In the genomic region with DNA sequence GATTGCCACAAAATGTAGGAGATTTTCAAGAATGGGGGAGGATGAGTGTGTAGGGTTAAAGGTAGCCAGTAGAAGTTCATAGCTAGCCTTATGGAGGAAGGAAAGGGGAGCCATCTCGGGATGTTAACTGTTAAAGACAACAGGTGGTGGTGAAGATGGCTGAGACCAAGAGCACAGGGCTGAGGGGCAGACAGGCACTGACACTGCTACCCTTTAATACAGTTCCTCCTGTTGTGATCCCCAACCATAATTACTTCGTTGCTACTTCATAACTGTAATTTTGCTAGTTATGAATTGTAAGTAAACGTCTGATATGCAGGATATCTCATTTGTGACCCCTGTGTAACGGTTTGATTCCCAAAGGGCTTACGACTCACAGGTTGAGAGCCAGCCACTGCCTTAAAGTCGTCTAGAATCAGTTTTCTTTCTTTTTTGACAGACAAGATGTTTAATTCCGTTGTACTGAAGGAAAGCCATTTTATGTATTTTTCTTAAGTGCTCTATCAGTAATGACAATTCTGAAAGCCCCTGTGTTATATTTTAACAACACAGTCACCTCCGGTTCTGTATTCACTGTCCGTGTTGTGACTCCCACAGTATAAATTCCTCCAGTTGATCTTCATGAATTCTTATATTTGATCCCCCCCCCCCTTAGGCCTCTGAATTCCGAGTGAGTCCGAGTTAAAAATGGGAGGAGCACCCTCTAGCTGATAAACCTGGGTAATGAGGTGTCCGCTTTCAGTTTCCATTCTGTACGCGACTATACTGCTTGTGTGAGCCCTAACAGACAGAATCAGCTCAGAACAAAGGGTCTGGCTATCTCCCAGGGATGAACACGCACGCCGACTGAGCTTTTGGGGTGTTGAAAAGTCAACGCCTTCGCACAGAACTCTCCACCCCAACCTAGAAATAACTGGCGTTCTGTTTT, we compare ENCODE assay signal across 8 mouse cellular contexts. TPM values are rescaled to one million over a fixed set of nuclear protein-coding genes. Genes with fewer than 3 reads are reported as not detected.
DNase-seq lines count a peak whose midpoint lies in the region; ATAC-seq and TF ChIP-seq lines count a peak whose summit lies in the region.

No protein-coding gene starts in this region.

- H3K4me3 ChIP-seq in kidney, postnatal 0 days (replicated peaks; ENCODE audit: low read depth, low read length) = peak overlapping the region; percentile 81
- peak overlapping the region; percentile 78 for H3K4me3 ChIP-seq in bone marrow, adult 2 months (replicated peaks; ENCODE audit: control insufficient read depth, low read depth, low read length)
- H3K4me3 ChIP-seq in forebrain, postnatal 0 days (ENCODE audit: low read depth, low read length) = peak overlapping the region; percentile 89

- no peak for TF ChIP-seq POLR2A in bone marrow, adult 2 months (IDR thresholded peaks at IDR 0.05; ENCODE audit: borderline replicate concordance, control insufficient read depth, low read depth, low read length)

- H3K27ac ChIP-seq in kidney, postnatal 0 days = peak overlapping the region; percentile 98
- H3K27ac ChIP-seq in bone marrow, adult 2 months (ENCODE audit: control insufficient read depth, insufficient read depth, low read depth, low read length, poor library complexity) = peak overlapping the region; percentile 99
- peak overlapping the region; percentile 98 for H3K27ac ChIP-seq in forebrain, postnatal 0 days (ENCODE audit: low read depth, low read length)

- peak overlapping the region; percentile 83 for H3K4me2 ChIP-seq in kidney, postnatal 0 days (ENCODE audit: low read length)
- peak overlapping the region; percentile 95 for H3K4me2 ChIP-seq in forebrain, postnatal 0 days (ENCODE audit: low read depth)

- no peaks in the 10 kb centered on the region for H3K9me3 ChIP-seq in kidney, postnatal 0 days (replicated peaks; ENCODE audit: low read length)
- H3K9me3 ChIP-seq in forebrain, postnatal 0 days (ENCODE audit: low read length) = no peaks in the 10 kb centered on the region

- H3K27me3 ChIP-seq in kidney, postnatal 0 days (ENCODE audit: insufficient read depth, low read length) = no peaks in the 10 kb centered on the region
- H3K27me3 ChIP-seq in forebrain, postnatal 0 days (ENCODE audit: insufficient read depth, low read length) = no peaks in the 10 kb centered on the region

- peak; percentile 36 for TF ChIP-seq CTCF in kidney, postnatal 0 days (IDR thresholded peaks at IDR 0.05; ENCODE audit: low read depth)
- no peak for TF ChIP-seq CTCF in bone marrow, adult 2 months (IDR thresholded peaks at IDR 0.05; ENCODE audit: control insufficient read depth, insufficient read depth, low read length)
- TF ChIP-seq CTCF in forebrain, postnatal 0 days (IDR thresholded peaks at IDR 0.05; ENCODE audit: low read depth) = peak; percentile 36; the same call in 1 of the 2 replicates

- peaks cover 18% of the 10 kb centered on the region for H3K4me1 ChIP-seq in kidney, postnatal 0 days (replicated peaks; ENCODE audit: insufficient read depth, low read length)
- peaks cover 8% of the 10 kb centered on the region for H3K4me1 ChIP-seq in bone marrow, adult 2 months (ENCODE audit: control insufficient read depth, insufficient read depth, low read length)
- H3K4me1 ChIP-seq in forebrain, postnatal 0 days (ENCODE audit: insufficient read depth) = peaks cover 12% of the 10 kb centered on the region; the same call in 1 of the 2 replicates

- 13% methylated on average over 20 of the region's 20 CpGs for WGBS in kidney, postnatal 0 days
- WGBS in bone marrow, adult 2 months = 6% methylated on average over 20 of the region's 20 CpGs
- 18% methylated on average over 20 of the region's 20 CpGs for WGBS in forebrain, postnatal 0 days

- peak; percentile 61 for DNase-seq in kidney, postnatal 0 days (ENCODE audit: low spot score)
- no peak for DNase-seq in kidney, adult 18-20 months
- no peak for DNase-seq in forebrain, postnatal 0 days
- peak; percentile 53 for DNase-seq in lung, postnatal 25 days (ENCODE audit: low spot score)
- no peak for DNase-seq in left cerebral cortex, adult 18-20 months (ENCODE audit: low spot score in 2 of 2)
- DNase-seq in ovary, adult 18-20 months (ENCODE audit: low spot score) = no peak
- no peak for DNase-seq in thymus, postnatal 25 days

- H3K9ac ChIP-seq in kidney, postnatal 0 days (ENCODE audit: low read depth, low read length) = peak overlapping the region; percentile 86
- H3K9ac ChIP-seq in forebrain, postnatal 0 days = peak overlapping the region; percentile 90

- ATAC-seq in kidney, postnatal 0 days (replicated peaks; ENCODE audit: low FRiP score, low read depth) = peak; percentile 1; the same call in 1 of the 2 replicates
- peak; percentile 28 for ATAC-seq in forebrain, postnatal 0 days

- H3K36me3 ChIP-seq in kidney, postnatal 0 days (ENCODE audit: insufficient read depth, low read length) = peaks cover 25% of the 10 kb centered on the region
- peaks cover 22% of the 10 kb centered on the region for H3K36me3 ChIP-seq in forebrain, postnatal 0 days (ENCODE audit: insufficient read depth)

RNA-seq across cellular contexts. Expression of a gene that starts 0.7 kb away (rescaled TPM):
- polyA plus RNA-seq in kidney, postnatal 0 days (2015; fragmentation: Nextera tagmentation; extraction: Ambion mirVana) = 25.0 and 26.8 TPM in 2 replicates
- 30.5 and 58.5 TPM in 2 replicates for polyA plus RNA-seq in bone marrow, adult 2 months (2011; ENCODE audit: insufficient read depth, insufficient read length, low replicate concordance, missing spikeins)
- total RNA-seq in forebrain, postnatal 0 days (2014; rRNA removed) = 15.8 and 23.7 TPM in 2 replicates
- polyA plus RNA-seq in forebrain, postnatal 0 days (2015; fragmentation: Nextera tagmentation; extraction: Ambion mirVana) = 24.7 and 27.7 TPM in 2 replicates
- total RNA-seq in left cerebral cortex, adult 18-20 months (2021) = 10 to 100 TPM; 41.3 to 41.6 TPM

RNA-seq across cellular contexts. Expression of a gene that starts 12.0 kb away (rescaled TPM):
- 66.2 and 69.0 TPM in 2 replicates for polyA plus RNA-seq in kidney, postnatal 0 days (2015; fragmentation: Nextera tagmentation; extraction: Ambion mirVana)
- polyA plus RNA-seq in bone marrow, adult 2 months (2011; ENCODE audit: insufficient read depth, insufficient read length, low replicate concordance, missing spikeins) = 29.9 and 52.5 TPM in 2 replicates
- 47.1 and 50.8 TPM in 2 replicates for total RNA-seq in forebrain, postnatal 0 days (2014; rRNA removed)
- 54.4 and 55.7 TPM in 2 replicates for polyA plus RNA-seq in forebrain, postnatal 0 days (2015; fragmentation: Nextera tagmentation; extraction: Ambion mirVana)
- total RNA-seq in left cerebral cortex, adult 18-20 months (2021) = 10 to 100 TPM; 42.5 to 51.3 TPM

RNA-seq across cellular contexts. Expression of a gene that starts 12.0 kb away (rescaled TPM):
- 940 and 1,050 TPM in 2 replicates for polyA plus RNA-seq in kidney, postnatal 0 days (2015; fragmentation: Nextera tagmentation; extraction: Ambion mirVana)
- polyA plus RNA-seq in bone marrow, adult 2 months (2011; ENCODE audit: insufficient read depth, insufficient read length, low replicate concordance, missing spikeins) = 2,232 and 4,155 TPM in 2 replicates
- total RNA-seq in forebrain, postnatal 0 days (2014; rRNA removed) = 1,002 and 1,178 TPM in 2 replicates
- 610 and 775 TPM in 2 replicates for polyA plus RNA-seq in forebrain, postnatal 0 days (2015; fragmentation: Nextera tagmentation; extraction: Ambion mirVana)
- total RNA-seq in left cerebral cortex, adult 18-20 months (2021) = 100 to 1,000 TPM; 717 to 762 TPM

RNA-seq across cellular contexts. Expression of a gene that starts 15.4 kb away (rescaled TPM):
- polyA plus RNA-seq in kidney, postnatal 0 days (2015; fragmentation: Nextera tagmentation; extraction: Ambion mirVana) = 42.3 and 47.6 TPM in 2 replicates
- polyA plus RNA-seq in bone marrow, adult 2 months (2011; ENCODE audit: insufficient read depth, insufficient read length, low replicate concordance, missing spikeins) = 8.4 and 14.3 TPM in 2 replicates
- total RNA-seq in forebrain, postnatal 0 days (2014; rRNA removed) = 42.5 and 50.8 TPM in 2 replicates
- polyA plus RNA-seq in forebrain, postnatal 0 days (2015; fragmentation: Nextera tagmentation; extraction: Ambion mirVana) = 46.1 and 47.1 TPM in 2 replicates
- 10 to 100 TPM; 32.2 to 35.0 TPM for total RNA-seq in left cerebral cortex, adult 18-20 months (2021)

RNA-seq across cellular contexts. Expression of a gene that starts 22.5 kb away (rescaled TPM):
- 17.0 and 19.1 TPM in 2 replicates for polyA plus RNA-seq in kidney, postnatal 0 days (2015; fragmentation: Nextera tagmentation; extraction: Ambion mirVana)
- 5.9 and 12.3 TPM in 2 replicates for polyA plus RNA-seq in bone marrow, adult 2 months (2011; ENCODE audit: insufficient read depth, insufficient read length, low replicate concordance, missing spikeins)
- total RNA-seq in forebrain, postnatal 0 days (2014; rRNA removed) = 70.6 and 79.6 TPM in 2 replicates
- 37.1 and 43.3 TPM in 2 replicates for polyA plus RNA-seq in forebrain, postnatal 0 days (2015; fragmentation: Nextera tagmentation; extraction: Ambion mirVana)
- total RNA-seq in left cerebral cortex, adult 18-20 months (2021) = 10 to 100 TPM; 25.1 to 25.2 TPM

Comparison
In these comparisons a context has a peak if more than half of its experiments do, and no peak if none do; other contexts are left out.
1. DNase-seq: peak in kidney, postnatal 0 days (single experiment) and lung, postnatal 25 days (single experiment); none in kidney, adult 18-20 months (single experiment), forebrain, postnatal 0 days (single experiment), left cerebral cortex, adult 18-20 months (0 of 2), ovary, adult 18-20 months (single experiment) and thymus, postnatal 25 days (single experiment).
2. Peak in every context shown above with its lines, with median percentiles within 50 percentile points of each other: H3K27ac ChIP-seq and H3K4me3 ChIP-seq.